Mouse (Mus musculus) adrenal gland, postnatal 14 days (tissue): ENCODE measurements around the gene Angptl6. TPM values are rescaled to one million over a fixed set of nuclear protein-coding genes. Genes with fewer than 3 reads are reported as not detected.
"Not testable (repeated sequence)": the region's sequence is repeated elsewhere in the genome, so short reads cannot be mapped to it uniquely, and the experiment has no call there.

Experiments
- DNase-seq: peaks from one replicate; pipeline ENCODE4 v3.0.0; 2021; ENCODE audit warnings: mixed read lengths
- microRNA-seq, 2 experiments: library from miRNA; unstranded; fragments of <30 nt; microRNA quantifications; one replicate each; pipeline ENCODE4 v1.2.0; 2021
- total RNA-seq: library from RNA; stranded (reverse); gene quantifications from 2 replicates; pipeline ENCODE4 v1.2.3, GENCODE M21; 2021

Gene Angptl6
- total RNA-seq, 1 experiment from 2014 or later = 5.3 TPM

DNA sequence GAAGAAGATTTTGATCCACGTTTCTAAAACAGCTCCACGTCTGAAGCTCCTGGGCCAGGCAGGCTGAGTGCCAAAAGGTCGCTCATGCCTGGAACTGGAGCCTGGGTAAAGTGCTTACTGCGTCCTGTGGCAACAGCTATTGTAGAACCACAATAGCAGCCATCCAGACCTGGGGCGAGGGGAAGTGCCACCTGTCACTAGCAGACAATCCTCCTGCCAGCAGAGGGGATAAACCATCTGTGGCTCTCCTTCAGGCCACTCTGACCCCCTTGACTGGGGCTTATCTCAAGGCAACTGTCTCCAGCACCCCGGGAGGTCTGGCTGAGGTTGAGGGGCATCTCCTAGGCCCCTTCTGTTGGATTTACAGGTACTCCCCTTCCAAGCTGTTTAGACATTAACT lies 40.6 kb downstream of the Angptl6 start:
- no peak for DNase-seq

DNA sequence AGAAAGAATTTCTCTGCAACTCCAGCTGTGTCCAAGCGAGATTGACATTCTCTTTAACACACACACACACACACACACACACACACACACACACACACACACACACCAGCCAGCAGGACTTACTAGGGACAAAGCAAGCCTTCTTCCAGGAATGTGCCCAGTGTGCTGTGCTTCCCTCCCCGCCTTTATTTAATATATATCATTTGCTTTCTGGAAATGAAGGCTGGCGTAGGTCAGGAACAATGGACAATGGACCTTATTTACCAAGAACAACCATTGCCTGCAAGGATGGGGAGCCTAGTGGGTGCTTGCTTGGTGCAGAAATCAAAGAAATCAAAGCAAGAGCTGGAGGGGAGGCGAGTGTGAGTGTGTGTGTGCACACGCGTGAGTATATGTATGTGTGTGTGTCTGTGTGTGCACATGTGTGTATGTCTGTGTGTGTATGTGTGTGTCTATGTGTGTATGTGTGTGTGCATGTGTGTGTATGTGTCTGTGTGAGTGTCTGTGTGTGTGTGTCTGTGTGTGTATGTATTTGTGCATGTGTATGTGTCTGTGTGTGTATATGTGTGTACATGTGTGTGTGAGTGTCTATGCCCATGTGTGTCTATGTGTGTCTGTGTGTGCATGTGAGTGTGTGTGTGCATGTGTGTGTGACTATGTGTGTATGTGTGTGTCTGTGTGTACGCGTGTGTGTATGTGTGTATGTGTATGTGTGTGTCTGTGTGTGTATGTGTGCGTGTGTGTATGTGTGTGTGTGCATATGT lies 42.2 kb downstream of the Angptl6 start:
- no peak for DNase-seq

DNA sequence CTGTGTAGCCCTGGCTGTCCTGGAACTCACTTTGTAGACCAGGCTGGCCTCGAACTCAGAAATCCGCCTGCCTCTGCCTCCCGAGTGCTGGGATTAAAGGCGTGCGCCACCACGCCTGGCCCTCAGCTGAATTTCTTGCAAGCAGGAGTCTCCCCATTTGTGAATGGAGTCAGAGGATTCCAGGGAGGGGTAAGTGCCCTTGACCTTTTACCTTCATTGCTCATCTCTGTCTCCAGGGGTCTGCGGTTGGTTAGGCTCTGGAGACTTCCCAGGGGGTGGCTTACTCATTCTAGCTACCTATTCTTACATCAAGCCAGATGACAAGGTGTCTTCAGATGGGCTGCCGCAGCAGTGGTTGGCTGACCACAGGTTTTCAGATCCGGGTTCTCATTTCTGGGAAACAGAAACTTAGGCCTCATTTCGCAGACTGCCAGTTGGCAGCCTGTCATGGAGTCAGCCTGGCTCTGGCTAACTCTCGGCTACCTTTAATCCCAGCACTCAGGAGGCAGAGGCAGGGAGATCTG lies 44.0 kb downstream of the Angptl6 start:
- DNase-seq = not testable (repeated sequence)

DNA sequence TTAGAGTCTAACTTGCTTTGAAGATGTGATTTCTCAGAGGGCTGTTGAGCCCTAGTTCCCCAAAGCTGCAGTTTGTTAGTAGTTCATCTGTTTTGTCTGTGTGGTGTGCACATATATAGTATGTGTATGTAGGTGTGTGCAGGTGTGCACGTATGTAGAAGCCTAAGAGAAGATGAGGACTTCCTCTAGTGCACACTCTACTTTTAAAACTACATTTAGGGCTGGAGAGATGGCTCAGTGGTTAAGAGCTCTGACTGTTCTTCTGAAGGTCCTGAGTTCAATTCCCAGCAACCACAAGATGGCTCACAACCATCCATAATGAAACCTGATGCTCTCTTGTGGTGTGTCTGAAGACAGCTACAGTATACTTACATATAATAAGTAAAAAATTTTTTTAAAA lies 44.6 kb downstream of the Angptl6 start:
- DNase-seq = no peak

DNA sequence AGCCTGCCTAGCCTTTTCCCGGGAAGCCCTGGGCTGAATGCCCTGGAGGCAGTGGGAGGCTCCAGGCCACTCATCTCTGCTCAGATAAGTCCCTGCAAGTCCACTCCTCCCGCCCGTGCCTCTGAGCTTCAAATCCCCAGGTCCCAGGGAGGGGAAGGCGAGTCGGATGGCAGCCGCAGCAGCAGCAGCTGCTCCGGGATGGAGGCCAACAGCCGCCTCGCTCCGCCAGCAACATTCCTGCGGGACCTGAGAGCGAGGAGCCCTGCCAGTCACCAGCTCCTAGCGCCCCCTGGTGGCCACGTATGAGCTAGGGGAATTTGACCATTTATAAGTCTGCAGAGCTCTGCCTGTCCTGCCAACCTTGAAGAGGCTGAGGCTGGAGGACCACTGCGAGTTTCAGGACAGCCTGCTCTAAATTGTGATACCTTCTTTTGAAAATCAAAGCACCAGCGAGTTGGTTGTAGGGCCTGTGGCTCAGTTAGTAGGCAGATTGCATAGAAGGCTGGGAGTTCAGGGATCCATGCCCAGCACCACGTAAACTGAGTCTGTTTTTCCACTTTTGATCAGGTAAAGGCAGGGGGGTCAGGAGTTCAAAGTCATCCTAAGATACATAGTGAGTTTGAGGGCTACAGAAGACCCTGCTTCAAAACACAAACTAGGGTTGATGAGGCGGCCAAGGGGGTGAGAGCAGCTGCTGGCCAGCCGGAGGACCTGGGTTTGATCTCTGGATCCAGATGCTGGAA lies 48.5 kb downstream of the Angptl6 start:
- peak; percentile 97 for DNase-seq

DNA sequence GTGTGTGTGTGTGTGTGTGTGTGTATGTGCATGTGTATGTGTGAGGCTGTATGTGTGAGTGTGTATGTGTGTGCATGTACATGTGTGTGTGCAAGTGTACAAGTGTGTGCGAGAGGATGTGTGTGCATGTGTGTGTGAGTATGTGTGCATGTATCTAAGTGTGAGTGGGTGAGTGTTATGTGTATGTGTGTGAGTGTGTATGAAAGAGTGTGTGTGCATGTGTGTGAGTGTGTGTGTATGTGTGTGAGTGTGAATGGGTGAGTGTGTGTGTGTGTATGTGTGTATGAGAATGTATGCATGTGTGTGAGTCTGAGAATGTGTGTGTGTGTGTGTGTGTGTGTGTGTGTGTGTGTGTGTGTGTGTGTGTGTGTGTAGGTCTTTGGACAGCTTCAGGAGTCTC lies 51.4 kb downstream of the Angptl6 start:
- DNase-seq = no peak

DNA sequence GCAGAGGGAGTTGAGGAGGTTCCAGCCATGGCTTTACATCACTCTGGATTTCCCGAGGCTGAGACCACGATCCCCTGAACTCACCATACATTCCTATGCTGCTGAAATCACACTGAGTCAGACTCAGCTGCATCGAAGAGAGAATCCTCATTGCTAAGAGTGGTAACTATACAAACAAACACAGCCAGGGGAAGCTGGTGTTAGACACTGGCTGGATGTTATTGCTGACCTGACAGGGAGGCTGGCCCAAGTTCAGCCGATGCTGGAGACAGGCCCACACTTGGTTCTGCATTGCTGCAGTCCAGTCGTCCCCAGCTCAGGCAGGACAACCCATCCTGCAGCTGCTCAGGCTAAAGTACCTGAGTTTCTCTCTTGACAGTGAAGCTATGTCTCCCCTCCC lies 53.7 kb downstream of the Angptl6 start:
- no peak for DNase-seq

Small RNAs within 50 kb of the gene (microRNA-seq; reads per million reads assigned to microRNA genes)
- 0 to 0.38 reads per million in 2 experiments for gene Mir7081

Other genes with a start within 250 kb of the Angptl6 start
- gene Ubl5, start 236.8 kb downstream of the Angptl6 start, total RNA-seq = 308 TPM in 2 replicates
- 15.3 and 18.7 TPM in 2 replicates for gene Fbxl12, start 235.0 kb downstream of the Angptl6 start, total RNA-seq
- 20.1 and 20.2 TPM in 2 replicates for gene Pin1, start 227.6 kb downstream of the Angptl6 start, total RNA-seq
- 1.6 and 2.4 TPM in 2 replicates for gene Olfm2, start 133.4 kb downstream of the Angptl6 start, total RNA-seq
- 114 and 117 TPM in 2 replicates for gene Col5a3, start 64.7 kb downstream of the Angptl6 start, total RNA-seq
- not detected in 2 replicates for gene Rdh8, start 61.2 kb downstream of the Angptl6 start, total RNA-seq
- gene A230050P20Rik, start 11.1 kb downstream of the Angptl6 start, total RNA-seq = 17.6 and 22.7 TPM in 2 replicates
- 38.0 and 44.2 TPM in 2 replicates for gene Ppan, start 8.4 kb upstream of the Angptl6 start, total RNA-seq
- 146 and 155 TPM in 2 replicates for gene Eif3g, start 18.9 kb upstream of the Angptl6 start, total RNA-seq
- gene Dnmt1, start 80.2 kb upstream of the Angptl6 start, total RNA-seq = 56.0 and 58.0 TPM in 2 replicates
- 9.1 and 11.0 TPM in 2 replicates for gene S1pr2, start 97.1 kb upstream of the Angptl6 start, total RNA-seq
- gene Mrpl4, start 123.0 kb upstream of the Angptl6 start, total RNA-seq = 135 and 144 TPM in 2 replicates
- gene Icam1, start 136.3 kb upstream of the Angptl6 start, total RNA-seq = 12.7 and 13.8 TPM in 2 replicates
- gene Icam4, start 149.6 kb upstream of the Angptl6 start, total RNA-seq = 1.2 and 4.1 TPM in 2 replicates
- 0.74 and 0.90 TPM in 2 replicates for gene Icam5, start 152.3 kb upstream of the Angptl6 start, total RNA-seq
- not detected in 2 replicates for gene Zglp1, start 187.4 kb upstream of the Angptl6 start, total RNA-seq
- gene Gm49373, start 193.4 kb upstream of the Angptl6 start, total RNA-seq = 0.44 and 0.86 TPM in 2 replicates
- 38.8 and 39.9 TPM in 2 replicates for gene Fdx1l, start 193.9 kb upstream of the Angptl6 start, total RNA-seq
- 1.4 and 2.1 TPM in 2 replicates for gene Gm38431, start 212.3 kb upstream of the Angptl6 start, total RNA-seq
- gene Raver1, start 212.3 kb upstream of the Angptl6 start, total RNA-seq = 52.8 and 60.7 TPM in 2 replicates